ENCODE assay signal across 24 mouse cellular contexts in the genomic region with DNA sequence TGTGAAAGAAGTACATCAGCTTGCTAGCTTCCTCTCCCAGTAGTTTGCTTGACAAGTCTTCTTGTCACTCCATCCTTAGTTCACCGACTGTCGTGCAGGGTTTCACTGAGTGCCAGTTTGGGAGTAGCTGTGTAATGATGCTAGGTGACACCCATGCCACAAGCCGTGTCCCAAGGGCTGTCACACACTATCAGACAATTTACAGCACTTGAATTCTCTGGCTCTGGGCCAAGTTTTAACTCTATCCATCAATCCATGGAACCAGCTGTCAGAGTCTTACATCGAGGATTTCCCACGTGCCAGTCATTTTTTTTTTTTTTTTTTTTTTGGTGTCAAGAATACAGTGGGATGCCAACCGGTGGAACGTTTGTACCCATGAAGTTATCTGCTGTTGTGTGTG. TPM values are rescaled to one million over a fixed set of nuclear protein-coding genes. Genes with fewer than 3 reads are reported as not detected.
DNase-seq lines count a peak whose midpoint lies in the region; ATAC-seq lines count a peak whose summit lies in the region.
"Had no signal": no experiment of that assay in that cellular context is flagged by ENCODE, and none has a peak within 500 bp of the region (broad histone marks: within the 10 kb centered on the region; RNA-seq: fewer than 3 reads in every experiment).

No protein-coding gene starts in this region.

- H3K9ac ChIP-seq in forebrain, embryonic 16.5 days (replicated peaks; ENCODE audit: low read depth, low read length) = no peak overlapping the region
- H3K9ac ChIP-seq in forebrain, embryonic 11.5 days (ENCODE audit: low read length) = no peak overlapping the region
- H3K9ac ChIP-seq: embryonic facial prominence, embryonic 15.5 days; heart, embryonic 13.5 days; hindbrain, embryonic 15.5 days had no signal

- intact Hi-C loops in heart, postnatal 25 days (cut with DNase I) = no loop called here

- WGBS in forebrain, embryonic 16.5 days = 46% methylated on average over 7 of the region's 7 CpGs
- WGBS in forebrain, embryonic 11.5 days = 89% methylated on average over 7 of the region's 7 CpGs

- no peak overlapping the region for H3K4me2 ChIP-seq in forebrain, embryonic 16.5 days (ENCODE audit: low read length)
- H3K4me2 ChIP-seq in forebrain, embryonic 11.5 days (ENCODE audit: low read depth, low read length, severe bottlenecking) = no peak overlapping the region
- H3K4me2 ChIP-seq: embryonic facial prominence, embryonic 15.5 days; heart, embryonic 13.5 days; hindbrain, embryonic 15.5 days had no signal

- no peak overlapping the region for H3K27ac ChIP-seq in forebrain, embryonic 16.5 days (ENCODE audit: low read length)
- no peak overlapping the region for H3K27ac ChIP-seq in forebrain, embryonic 11.5 days (ENCODE audit: low read depth, low read length)
- H3K27ac ChIP-seq: embryonic facial prominence, embryonic 15.5 days; heart, embryonic 13.5 days; hindbrain, embryonic 10.5 days; hindbrain, embryonic 15.5 days had no signal

- no peaks in the 10 kb centered on the region for H3K9me3 ChIP-seq in forebrain, embryonic 16.5 days (ENCODE audit: control insufficient read depth, low read length)
- no peaks in the 10 kb centered on the region for H3K9me3 ChIP-seq in forebrain, embryonic 11.5 days (ENCODE audit: control insufficient read depth, low read length)
- H3K9me3 ChIP-seq: embryonic facial prominence, embryonic 15.5 days; heart, embryonic 13.5 days; hindbrain, embryonic 10.5 days; hindbrain, embryonic 15.5 days had no signal

- no peaks in the 10 kb centered on the region for H3K36me3 ChIP-seq in forebrain, embryonic 16.5 days (ENCODE audit: control insufficient read depth, insufficient read depth)
- no peaks in the 10 kb centered on the region for H3K36me3 ChIP-seq in forebrain, embryonic 11.5 days (ENCODE audit: control insufficient read depth, insufficient read depth, low read length)
- H3K36me3 ChIP-seq: embryonic facial prominence, embryonic 15.5 days; G1E; heart, embryonic 13.5 days; hindbrain, embryonic 10.5 days; hindbrain, embryonic 15.5 days had no signal

- DNase-seq in cerebellum, postnatal 10 days = peak; percentile 10 to 26
- no peak for DNase-seq in cerebellum, postnatal 25 days
- no peak for DNase-seq in forebrain, embryonic 11.5 days (ENCODE audit: low spot score)
- DNase-seq in heart, adult 11 months = peak; percentile 87
- no peak for DNase-seq in heart, postnatal 25 days (ENCODE audit: low spot score)
- DNase-seq in retina, postnatal 1 day = peak; percentile 40
- DNase-seq in retina, embryonic 14.5 days (ENCODE audit: low spot score) = no peak
- DNase-seq: adrenal gland, adult 8-10 months; adrenal gland, postnatal 36 days; B cell, adult 2 months; cerebellum, adult 11 months; cerebellum, adult 8-10 months; cerebellum, postnatal 36 days; gastrocnemius, postnatal 10 days; kidney, adult 2 months had no signal

- H3K27me3 ChIP-seq in forebrain, embryonic 16.5 days (replicated peaks; ENCODE audit: control insufficient read depth, insufficient read depth, low read length) = no peaks in the 10 kb centered on the region
- no peaks in the 10 kb centered on the region for H3K27me3 ChIP-seq in forebrain, embryonic 11.5 days (ENCODE audit: control insufficient read depth, insufficient read depth, low read length)
- H3K27me3 ChIP-seq: embryonic facial prominence, embryonic 15.5 days; heart, embryonic 13.5 days; hindbrain, embryonic 15.5 days had no signal

- ATAC-seq in forebrain, embryonic 16.5 days = peak; percentile 36; the same call in 1 of the 2 replicates
- no peak for ATAC-seq in forebrain, embryonic 11.5 days (replicated peaks; ENCODE audit: low FRiP score)
- ATAC-seq: CD4-positive, CD25-positive, alpha-beta regulatory T cell, adult 4 months; intestine, embryonic 16.5 days had no signal

- peaks cover 3% of the 10 kb centered on the region; the same call in 1 of the 2 replicates for H3K4me1 ChIP-seq in forebrain, embryonic 16.5 days (replicated peaks; ENCODE audit: control insufficient read depth, insufficient read depth, low read length)
- no peaks in the 10 kb centered on the region for H3K4me1 ChIP-seq in forebrain, embryonic 11.5 days (replicated peaks; ENCODE audit: control insufficient read depth, insufficient read depth, low read length)
- H3K4me1 ChIP-seq: embryonic facial prominence, embryonic 15.5 days; hindbrain, embryonic 10.5 days; hindbrain, embryonic 15.5 days had no signal

- no peak overlapping the region for H3K4me3 ChIP-seq in forebrain, embryonic 16.5 days (replicated peaks; ENCODE audit: low read length)
- no peak overlapping the region for H3K4me3 ChIP-seq in forebrain, embryonic 11.5 days (ENCODE audit: low read depth, low read length)
- H3K4me3 ChIP-seq: embryonic facial prominence, embryonic 15.5 days; erythroblast, embryonic 14.5 days; heart, embryonic 13.5 days; hindbrain, embryonic 10.5 days; hindbrain, embryonic 15.5 days had no signal

RNA-seq across cellular contexts. Expression of a gene that starts 29.3 kb away (rescaled TPM):
- 0.62 and 0.84 TPM in 2 replicates for polyA plus RNA-seq in forebrain, embryonic 16.5 days (2015; fragmentation: Nextera tagmentation; extraction: Ambion mirVana)
- polyA plus RNA-seq in forebrain, embryonic 11.5 days (2014; fragmentation: Nextera tagmentation; extraction: Ambion mirVana) = 0.79 and 1.7 TPM in 2 replicates
- total RNA-seq in heart, postnatal 25 days (2021) = 10 to 100 TPM; 50.9 to 59.9 TPM
- polyA plus RNA-seq: erythroblast, embryonic 14.5 days; G1E had no signal

Comparison
In these comparisons a context has a peak if more than half of its experiments do, and no peak if none do; other contexts are left out.
1. DNase-seq: peak in cerebellum, postnatal 10 days (2 of 2), heart, adult 11 months (single experiment) and retina, postnatal 1 day (single experiment); none in cerebellum, postnatal 25 days (0 of 2), forebrain, embryonic 11.5 days (single experiment), heart, postnatal 25 days (single experiment) and retina, embryonic 14.5 days (single experiment).